Mouse (Mus musculus): ENCODE results near the gene Cpsf4.
"Not testable (repeated sequence)": the region's sequence is repeated elsewhere in the genome, so short reads cannot be mapped to it uniquely, and the experiment has no call there.

Cpsf4 gene

DNA sequence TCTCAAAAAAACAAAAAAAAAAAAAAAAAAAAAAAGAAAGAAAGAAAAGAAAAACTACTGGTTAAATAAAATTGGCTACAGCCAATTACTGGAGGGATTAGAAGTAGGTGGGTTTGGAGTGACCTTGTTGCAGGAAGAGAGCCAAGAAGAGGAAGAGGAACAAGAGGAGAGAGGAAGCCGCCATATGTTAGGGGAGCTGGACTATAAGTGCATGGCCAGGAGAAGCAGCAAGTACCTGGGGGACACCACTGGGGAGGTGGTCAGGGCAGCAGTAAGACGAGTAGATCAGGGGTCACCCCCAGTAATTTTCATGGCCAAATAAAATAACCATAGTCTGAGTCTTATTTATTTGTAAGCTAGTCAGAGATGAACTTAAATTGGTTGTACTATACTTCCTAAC, 18.2 kb downstream of the Cpsf4 start:
- DNase-seq (ENCODE audit: extremely low spot score) = no peak

DNA sequence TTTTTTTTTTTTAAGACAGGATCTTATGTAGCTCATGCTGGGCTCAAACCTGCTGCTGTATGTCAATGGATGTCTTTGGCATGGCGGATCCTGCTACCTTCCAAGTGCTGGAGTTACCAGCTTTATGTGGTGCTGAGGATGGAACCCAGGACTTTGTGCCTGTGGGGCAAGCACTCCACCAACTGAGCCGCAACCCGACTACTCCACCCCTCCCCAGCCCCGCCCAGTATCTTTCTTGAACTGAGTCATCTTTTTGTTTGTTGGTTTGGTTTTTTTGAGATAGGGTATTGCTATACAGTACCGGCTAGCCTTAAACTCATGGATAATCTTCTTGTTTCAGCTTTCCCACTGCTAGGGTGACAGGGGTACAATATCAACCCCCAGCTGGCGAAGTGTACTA, 22.4 kb downstream of the Cpsf4 start:
- DNase-seq (ENCODE audit: extremely low spot score) = no peak

DNA sequence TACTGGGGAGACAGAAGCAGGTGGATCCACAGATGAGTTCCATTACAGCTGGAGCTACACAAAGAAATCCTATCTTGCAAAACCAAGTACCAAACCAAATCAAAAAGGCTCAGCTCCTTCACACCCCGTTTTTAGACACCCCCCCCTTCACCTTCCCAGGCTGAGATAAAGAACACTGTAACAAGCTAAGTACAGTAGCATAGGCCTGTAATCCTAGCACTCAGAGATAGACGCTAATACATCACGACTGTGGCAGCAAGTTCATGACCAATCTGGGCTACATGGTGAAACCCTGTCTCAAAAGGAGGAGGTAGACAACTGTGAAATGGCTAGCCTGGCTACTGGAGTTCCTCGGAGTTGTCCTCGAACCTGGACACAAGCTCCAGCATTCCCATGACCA, 23.4 kb downstream of the Cpsf4 start:
- no peak for DNase-seq (ENCODE audit: extremely low spot score)

GRCm38 (mm10) chr5:145190875-145191798, 24.1 kb downstream of the Cpsf4 start:
- DNase-seq (ENCODE audit: extremely low spot score) = peak; percentile 89

- DNase-seq (ENCODE audit: extremely low spot score) = no peak
Observed at GRCm38 (mm10) chr5:145191962-145192361, 24.9 kb downstream of the Cpsf4 start, which contains the start of gene Atp5j2. Gene Atp5j2, minus strand, starts transcription at chr5:145192062.

DNA sequence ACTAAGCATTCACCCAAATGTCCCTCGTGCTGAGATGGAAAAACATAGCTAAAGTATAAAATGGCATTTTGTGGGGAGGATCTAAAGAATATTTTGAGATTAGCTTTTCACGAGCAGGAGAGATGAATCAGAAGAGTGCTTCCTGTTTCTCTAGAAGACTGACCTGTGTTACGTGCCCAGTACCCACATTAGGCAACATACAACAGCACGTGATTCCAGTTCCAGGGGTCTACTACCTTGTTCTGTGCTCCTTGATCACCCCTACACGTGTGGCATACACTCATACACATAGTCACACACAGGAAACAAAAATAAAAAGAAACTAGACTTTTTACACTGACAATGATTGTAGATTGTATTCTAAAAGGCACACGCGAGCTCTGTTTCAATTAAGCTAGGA, 33.4 kb downstream of the Cpsf4 start:
- no peak for DNase-seq (ENCODE audit: extremely low spot score)

- peak; percentile 80 for DNase-seq (ENCODE audit: extremely low spot score)
Observed at GRCm38 (mm10) chr5:145201321-145201991, 34.4 kb downstream of the Cpsf4 start, which contains the start of gene Zkscan14. Gene Zkscan14, minus strand, starts transcription at chr5:145201868.

DNA sequence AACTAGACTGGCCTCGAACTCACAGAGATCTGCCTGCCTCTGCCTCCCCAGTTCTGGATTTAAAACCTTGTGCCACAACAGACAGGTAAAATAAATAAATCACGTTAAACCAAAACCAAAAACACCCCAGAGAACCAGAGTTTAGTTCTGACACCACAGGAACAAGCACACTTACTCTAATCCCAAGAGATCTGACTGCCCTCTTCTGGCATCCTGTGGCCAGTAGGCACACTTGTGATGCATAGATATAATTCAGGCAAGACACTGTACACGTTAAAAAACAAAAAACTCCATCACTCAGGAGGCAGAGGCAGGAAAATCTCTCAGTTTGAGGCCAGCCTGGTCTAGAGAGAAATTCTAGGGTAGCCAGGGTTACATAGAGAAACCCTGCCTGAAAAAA, 35.4 kb downstream of the Cpsf4 start:
- no peak for DNase-seq (ENCODE audit: extremely low spot score)

- DNase-seq (ENCODE audit: extremely low spot score) = peak; percentile 96
Observed at GRCm38 (mm10) chr5:145203936-145204691, 37.1 kb downstream of the Cpsf4 start, which contains the start of gene Zkscan5. Gene Zkscan5, plus strand, starts transcription at chr5:145204562.

GRCm38 (mm10) chr5:145205041-145205440, 38.0 kb downstream of the Cpsf4 start:
- no peak for DNase-seq (ENCODE audit: extremely low spot score)

DNA sequence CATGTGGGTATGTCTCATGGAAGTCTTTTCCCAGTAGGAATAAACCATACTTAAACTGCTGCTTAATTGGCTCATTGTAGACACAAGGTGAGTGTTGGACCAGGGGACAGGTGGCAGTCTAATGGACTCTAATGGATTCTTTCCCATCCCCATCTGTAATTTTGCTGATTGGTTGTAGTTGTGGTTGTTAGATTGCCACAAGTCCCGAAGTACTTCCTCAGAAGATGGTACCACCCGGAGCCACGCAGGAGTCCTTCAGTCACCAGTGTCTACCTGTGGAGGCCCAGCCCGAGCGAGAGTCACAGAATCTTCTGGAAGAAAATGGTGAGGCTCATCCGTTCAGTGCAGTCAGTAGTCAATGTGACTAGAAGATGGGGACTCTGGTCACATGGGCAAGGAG, 40.4 kb downstream of the Cpsf4 start:
- no peak for DNase-seq (ENCODE audit: extremely low spot score)

DNA sequence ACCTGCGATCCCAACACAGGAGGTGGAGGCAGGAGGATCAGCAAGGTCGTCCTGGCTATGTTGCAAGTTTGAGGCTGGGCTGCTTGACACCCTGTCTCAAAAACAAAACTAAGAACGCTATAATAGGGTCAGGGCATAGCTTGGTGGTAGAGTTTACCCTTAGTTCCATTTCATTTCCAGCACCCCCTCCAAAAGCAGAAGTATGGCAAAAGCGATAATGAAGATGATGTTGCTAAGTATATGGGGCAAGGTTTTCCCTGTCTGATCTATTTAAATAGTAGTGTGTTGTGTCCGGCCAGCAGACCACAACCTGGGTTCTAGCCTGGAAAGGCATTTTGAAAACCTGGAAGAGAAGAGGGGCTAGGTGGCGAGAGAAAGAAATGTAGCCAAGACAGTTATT, 40.9 kb downstream of the Cpsf4 start:
- DNase-seq (ENCODE audit: extremely low spot score) = no peak

DNA sequence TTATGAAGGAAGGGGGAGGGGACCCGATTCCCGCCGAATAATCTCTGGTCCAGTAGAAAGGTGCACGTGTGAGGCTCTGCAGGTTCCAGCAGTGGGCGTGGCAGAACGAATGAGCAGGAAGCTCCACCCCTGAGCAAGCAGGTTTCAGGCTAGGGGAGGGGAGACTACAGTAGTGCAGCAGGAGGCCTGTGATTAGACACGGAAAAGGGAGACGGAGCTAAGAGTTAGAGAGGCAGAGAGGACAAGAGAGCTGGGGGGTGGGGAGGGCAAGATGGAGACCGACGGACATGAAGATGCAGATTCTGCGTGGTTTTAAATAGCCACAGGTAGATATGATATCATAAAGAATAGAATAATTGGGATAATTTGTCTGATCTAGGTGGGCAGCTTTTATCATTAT, 41.4 kb downstream of the Cpsf4 start:
- not testable (repeated sequence) for DNase-seq (ENCODE audit: extremely low spot score)

- no peak for DNase-seq (ENCODE audit: extremely low spot score)
Observed at GRCm38 (mm10) chr5:145211340-145211739, 44.3 kb downstream of the Cpsf4 start.

- DNase-seq (ENCODE audit: extremely low spot score) = no peak
Observed at GRCm38 (mm10) chr5:145212216-145212615, 45.2 kb downstream of the Cpsf4 start.

- DNase-seq (ENCODE audit: extremely low spot score) = no peak
Observed at GRCm38 (mm10) chr5:145213505-145213904, 46.5 kb downstream of the Cpsf4 start.

DNA sequence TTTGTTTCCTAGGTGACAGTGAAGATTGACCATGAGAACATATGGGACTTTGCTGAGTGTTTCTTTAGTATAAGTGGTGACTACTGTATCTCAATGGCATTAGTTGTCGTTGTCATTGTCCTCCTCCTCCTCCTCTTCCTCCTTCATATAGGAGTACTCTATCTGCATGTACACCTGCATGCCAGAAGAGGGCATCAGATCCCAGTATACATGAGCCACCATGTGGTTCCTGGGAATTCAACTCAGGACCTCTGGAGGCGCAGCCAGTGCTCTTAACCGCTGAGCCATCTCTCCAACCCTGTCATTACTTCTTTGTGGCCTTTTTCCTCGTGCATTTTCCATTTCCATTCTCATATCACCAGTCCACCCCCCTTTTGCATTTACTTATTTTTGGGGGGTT, 47.7 kb downstream of the Cpsf4 start:
- DNase-seq (ENCODE audit: extremely low spot score) = no peak

DNA sequence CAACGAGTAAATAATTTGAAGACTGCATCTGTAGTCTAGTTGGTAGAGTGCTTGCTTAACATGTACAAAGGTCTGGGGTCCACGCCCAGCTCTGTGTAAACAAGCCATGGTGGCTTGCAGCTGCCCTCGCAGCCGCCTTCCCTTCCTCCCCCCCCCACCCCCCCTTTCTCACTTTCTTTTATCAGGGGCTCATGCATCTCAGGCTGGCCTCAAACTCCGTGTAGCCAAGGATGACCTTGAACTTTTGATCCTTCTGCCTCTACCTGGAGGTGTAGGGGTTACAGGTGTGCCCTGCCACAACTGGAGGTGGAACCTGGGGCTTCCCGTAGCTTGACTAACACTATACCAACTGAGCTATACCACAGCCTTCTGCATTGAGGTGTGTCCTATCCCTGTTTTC, 50.7 kb downstream of the Cpsf4 start:
- DNase-seq (ENCODE audit: extremely low spot score) = no peak

GRCm38 (mm10) chr5:145218206-145218605, 51.2 kb downstream of the Cpsf4 start:
- no peak for DNase-seq (ENCODE audit: extremely low spot score)

GRCm38 (mm10) chr5:145218671-145219070, 51.7 kb downstream of the Cpsf4 start:
- no peak for DNase-seq (ENCODE audit: extremely low spot score)

- DNase-seq (ENCODE audit: extremely low spot score) = no peak
Observed at GRCm38 (mm10) chr5:145219981-145220380, 53.0 kb downstream of the Cpsf4 start.

DNA sequence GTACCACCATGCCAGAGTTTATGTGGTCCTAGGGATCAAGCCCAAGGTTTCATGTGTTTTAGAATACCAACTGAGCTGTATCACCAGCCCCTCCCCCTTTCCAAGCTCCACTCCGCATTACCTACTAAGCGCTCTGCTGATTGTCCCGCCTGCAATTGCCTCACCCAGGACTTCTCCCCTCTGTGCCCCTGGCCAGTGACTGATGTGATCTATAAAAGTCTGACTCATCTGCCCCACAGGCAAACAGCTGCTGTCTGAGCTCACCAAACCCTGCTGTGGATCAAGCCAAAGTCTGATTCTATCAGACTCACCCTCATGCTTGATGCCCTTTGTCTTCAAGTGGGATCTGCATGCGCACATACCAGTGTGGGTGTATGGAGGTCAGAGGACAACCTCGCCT, 55.8 kb downstream of the Cpsf4 start:
- DNase-seq (ENCODE audit: extremely low spot score) = no peak

All from embryo, embryonic 9.5 days (tissue).